Comparison of ENCODE assay signal across 8 mouse cellular contexts in the genomic region with DNA sequence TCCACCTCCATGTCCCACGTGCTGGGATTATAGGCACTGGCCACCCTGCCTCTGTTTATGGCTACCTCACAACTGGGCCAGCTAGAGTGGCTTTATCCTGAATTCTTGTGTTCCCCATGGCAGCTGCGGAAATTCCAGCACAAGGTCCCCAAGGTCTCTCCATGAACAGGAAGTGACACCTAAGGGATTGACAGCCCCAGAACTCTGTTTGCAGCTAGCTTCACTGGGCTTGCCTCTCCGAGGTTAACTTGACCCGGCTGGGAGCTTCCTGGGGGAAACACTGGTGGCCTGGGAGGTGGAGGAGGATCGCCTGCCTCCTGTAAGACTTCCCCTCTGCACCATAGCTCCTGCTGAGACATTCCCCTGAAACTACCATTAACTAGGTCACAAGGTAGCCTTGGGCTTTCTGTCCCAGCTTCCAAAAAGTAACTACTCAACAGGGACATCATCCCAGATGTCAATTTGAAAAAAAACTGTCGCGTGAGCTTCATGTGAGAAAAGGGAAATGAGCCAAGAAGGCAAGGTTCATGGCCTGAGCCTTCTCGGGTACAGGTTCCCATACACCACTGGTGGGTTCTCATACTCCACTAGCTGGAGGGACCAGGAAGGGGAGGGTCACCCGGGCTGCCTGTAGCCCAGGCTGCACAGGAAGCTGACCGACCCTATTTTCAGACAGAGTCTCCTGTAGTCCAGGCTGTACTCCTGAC. TPM values are rescaled to one million over a fixed set of nuclear protein-coding genes. Genes with fewer than 3 reads are reported as not detected.
DNase-seq lines count a peak whose midpoint lies in the region; ATAC-seq and TF ChIP-seq lines count a peak whose summit lies in the region.

No protein-coding gene starts in this region.

- H3K27me3 ChIP-seq in MEL (ENCODE audit: control insufficient read depth in 1 of 2, insufficient read depth in 2 of 2, low read length in 2 of 2), result no peaks in the 10 kb centered on the region
- H3K27me3 ChIP-seq in embryonic facial prominence, embryonic 15.5 days, result no peaks in the 10 kb centered on the region
- H3K27me3 ChIP-seq in hindbrain, embryonic 13.5 days, result no peaks in the 10 kb centered on the region
- no peaks in the 10 kb centered on the region for H3K27me3 ChIP-seq in liver, embryonic 12.5 days (replicated peaks)
- H3K27me3 ChIP-seq in splenic B cell, adult 2 months (ENCODE audit: control insufficient read depth, insufficient read depth, low read length, poor library complexity, severe bottlenecking), result no peaks in the 10 kb centered on the region

- peaks cover 4 to 11% of the 10 kb centered on the region in 2 experiments for H3K4me1 ChIP-seq in MEL (ENCODE audit: control insufficient read depth in 1 of 2, insufficient read depth in 2 of 2, low read length in 2 of 2)
- H3K4me1 ChIP-seq in embryonic facial prominence, embryonic 15.5 days, result peaks cover 30% of the 10 kb centered on the region
- peaks cover 12% of the 10 kb centered on the region for H3K4me1 ChIP-seq in hindbrain, embryonic 13.5 days (replicated peaks)
- H3K4me1 ChIP-seq in liver, embryonic 12.5 days, result peaks cover 44% of the 10 kb centered on the region

- DNase-seq in MEL (ENCODE audit: low read depth, low spot score), result peak; percentile 55
- DNase-seq in splenic B cell, adult 2 months (ENCODE audit: low read depth, low spot score), result peak; percentile 39
- no peak for DNase-seq in urinary bladder, adult 2 months (ENCODE audit: low spot score)
- no peak for DNase-seq in cerebellum, postnatal 4 days (ENCODE audit: low spot score in 2 of 2)

- no peaks in the 10 kb centered on the region for H3K9me3 ChIP-seq in MEL (replicated peaks; ENCODE audit: insufficient read depth, low read length)
- H3K9me3 ChIP-seq in embryonic facial prominence, embryonic 15.5 days (replicated peaks), result no peaks in the 10 kb centered on the region
- no peaks in the 10 kb centered on the region for H3K9me3 ChIP-seq in hindbrain, embryonic 13.5 days
- 0 out of 2 replicates have a peak, but pooled peaks cover 4% of the 10 kb centered on the region for H3K9me3 ChIP-seq in liver, embryonic 12.5 days (replicated peaks)

- TF ChIP-seq RAD21 in MEL (IDR thresholded peaks at IDR 0.05; ENCODE audit: low read depth, low read length), result no peak

- peaks cover 0 to 7% of the 10 kb centered on the region in 2 experiments; a peak in 2 of 4 replicates for H3K36me3 ChIP-seq in MEL (ENCODE audit: control insufficient read depth in 1 of 2, insufficient read depth in 2 of 2, low read length in 2 of 2)
- H3K36me3 ChIP-seq in embryonic facial prominence, embryonic 15.5 days, result no peaks in the 10 kb centered on the region
- H3K36me3 ChIP-seq in hindbrain, embryonic 13.5 days, result no peaks in the 10 kb centered on the region
- H3K36me3 ChIP-seq in liver, embryonic 12.5 days, result no peaks in the 10 kb centered on the region
- no peaks in the 10 kb centered on the region for H3K36me3 ChIP-seq in splenic B cell, adult 2 months (ENCODE audit: control insufficient read depth, insufficient read depth, low read length, poor library complexity, severe bottlenecking)

- H3K9ac ChIP-seq in MEL (ENCODE audit: control insufficient read depth, low read depth, low read length, poor library complexity, severe bottlenecking), result peak overlapping the region; percentile 47
- peak overlapping the region; percentile 15; the same call in 1 of the 2 replicates for H3K9ac ChIP-seq in embryonic facial prominence, embryonic 15.5 days
- H3K9ac ChIP-seq in hindbrain, embryonic 13.5 days, result peak overlapping the region; percentile 71
- H3K9ac ChIP-seq in liver, embryonic 12.5 days, result peak overlapping the region; percentile 55; the same call in 1 of the 2 replicates

- H3K4me2 ChIP-seq in embryonic facial prominence, embryonic 15.5 days (replicated peaks), result peak overlapping the region; percentile 82
- peak overlapping the region; percentile 80 for H3K4me2 ChIP-seq in hindbrain, embryonic 13.5 days
- H3K4me2 ChIP-seq in liver, embryonic 12.5 days, result peak overlapping the region; percentile 82

- no peak for TF ChIP-seq POLR2A in MEL (IDR thresholded peaks at IDR 0.05; ENCODE audit: control insufficient read depth in 1 of 2, insufficient read depth in 1 of 2, low read depth in 1 of 2, low read length in 2 of 2, poor library complexity in 1 of 2)

- 36% methylated on average over 10 of the region's 10 CpGs for WGBS in embryonic facial prominence, embryonic 15.5 days
- 50% methylated on average over 10 of the region's 10 CpGs for WGBS in hindbrain, embryonic 13.5 days
- 26% methylated on average over 10 of the region's 10 CpGs for WGBS in liver, embryonic 12.5 days (ENCODE audit: insufficient replicate concordance)

- H3K27ac ChIP-seq in MEL (ENCODE audit: control insufficient read depth, low read depth, low read length), result peak overlapping the region; percentile 50
- H3K27ac ChIP-seq in embryonic facial prominence, embryonic 15.5 days (replicated peaks), result peak overlapping the region; percentile 91
- H3K27ac ChIP-seq in hindbrain, embryonic 13.5 days, result no peak overlapping the region
- H3K27ac ChIP-seq in liver, embryonic 12.5 days, result 0 out of 2 replicates have a peak overlapping the region, but pooled peaks have one; percentile 3

- TF ChIP-seq CTCF in MEL (IDR thresholded peaks at IDR 0.05 in 2 of 3, conservative IDR thresholded peaks at IDR 0.05 in 1 of 3; ENCODE audit: control insufficient read depth in 1 of 3, insufficient read depth in 1 of 3, low read depth in 2 of 3, low read length in 3 of 3, poor library complexity in 1 of 3, severe bottlenecking in 1 of 3), result no peak

- no peak for ATAC-seq in embryonic facial prominence, embryonic 15.5 days (ENCODE audit: insufficient number of reproducible peaks, low FRiP score, low TSS enrichment, low read depth)
- peak; percentile 39 for ATAC-seq in hindbrain, embryonic 13.5 days (ENCODE audit: low FRiP score)
- no peak for ATAC-seq in liver, embryonic 12.5 days
- ATAC-seq in inflammation-experienced regulatory T-cells, adult 6 months, result no peak

- peak overlapping the region; percentile 54 to 58 for H3K4me3 ChIP-seq in MEL (ENCODE audit: control insufficient read depth in 1 of 2, insufficient read depth in 1 of 2, low read depth in 2 of 2, low read length in 2 of 2)
- H3K4me3 ChIP-seq in embryonic facial prominence, embryonic 15.5 days (replicated peaks), result peak overlapping the region; percentile 54
- H3K4me3 ChIP-seq in hindbrain, embryonic 13.5 days, result peak overlapping the region; percentile 50
- H3K4me3 ChIP-seq in liver, embryonic 12.5 days, result peak overlapping the region; percentile 53

- no peaks in the 10 kb centered on the region for H3K79me2 ChIP-seq in MEL (ENCODE audit: control insufficient read depth, insufficient read depth, low read length, poor library complexity)

- TF ChIP-seq EP300 in MEL (IDR thresholded peaks at IDR 0.05; ENCODE audit: low read depth in 1 of 2, low read length in 2 of 2), result no peak

TF ChIP-seq in MEL, 35 proteins besides CTCF, POLR2A, EP300 and RAD21 (continues in another document):
- peak; percentile 57; the same call in 1 of the 2 replicates for TF ChIP-seq ZNF384 (IDR thresholded peaks at IDR 0.05; ENCODE audit: low read depth, low read length)

RNA-seq across cellular contexts. Expression of a gene that starts 8.5 kb away (rescaled TPM):
- 268 and 304 TPM in 2 replicates for total RNA-seq in MEL (2012; rRNA removed)
- polyA plus RNA-seq in MEL (2012; ENCODE audit: insufficient read depth in 1 of 2, insufficient read length in 2 of 2, low read depth in 1 of 2, low replicate concordance in 2 of 2, missing spikeins in 1 of 2), result 100 to 1,000 TPM in 1 of 2 experiments, not detected in 1; 424 TPM
- polyA plus RNA-seq in embryonic facial prominence, embryonic 15.5 days (2015; fragmentation: Nextera tagmentation; extraction: Ambion mirVana), result 234 and 238 TPM in 2 replicates
- polyA plus RNA-seq in hindbrain, embryonic 13.5 days (2015; fragmentation: Nextera tagmentation; extraction: Ambion mirVana), result 192 and 194 TPM in 2 replicates
- 259 and 263 TPM in 2 replicates for polyA plus RNA-seq in liver, embryonic 12.5 days (2016; fragmentation: Nextera tagmentation; extraction: Ambion mirVana)
- 100 to 1,000 TPM; 140 to 223 (median 144) TPM for polyA plus RNA-seq in inflammation-experienced regulatory T-cells, adult 6 months (2017; shearing (Covaris generic))
- 69.2 and 82.6 TPM in 2 replicates for polyA plus RNA-seq in urinary bladder, adult 2 months (2012; rRNA removed)

RNA-seq across cellular contexts. Expression of a gene that starts 12.7 kb away (rescaled TPM):
- total RNA-seq in MEL (2012; rRNA removed), result 0.07 TPM in 1 of 2 replicates, not detected in the other
- polyA plus RNA-seq in MEL (2012; ENCODE audit: insufficient read depth in 1 of 2, insufficient read length in 2 of 2, low read depth in 1 of 2, low replicate concordance in 2 of 2, missing spikeins in 1 of 2), result under 1 TPM in 1 of 2 experiments, not detected in 1; 0.21 TPM
- polyA plus RNA-seq in embryonic facial prominence, embryonic 15.5 days (2015; fragmentation: Nextera tagmentation; extraction: Ambion mirVana), result 0.26 and 0.41 TPM in 2 replicates
- polyA plus RNA-seq in hindbrain, embryonic 13.5 days (2015; fragmentation: Nextera tagmentation; extraction: Ambion mirVana), result 0.42 and 0.43 TPM in 2 replicates
- polyA plus RNA-seq in liver, embryonic 12.5 days (2016; fragmentation: Nextera tagmentation; extraction: Ambion mirVana), result not detected in 2 replicates
- polyA plus RNA-seq in inflammation-experienced regulatory T-cells, adult 6 months (2017; shearing (Covaris generic)), result 1 to 10 TPM in 1 of 3 experiments, under 1 TPM in 1, not detected in 1; 0.28 to 1.1 TPM
- polyA plus RNA-seq in urinary bladder, adult 2 months (2012; rRNA removed), result 0.09 and 0.10 TPM in 2 replicates

RNA-seq across cellular contexts. Expression of a gene that starts 20.4 kb away (rescaled TPM):
- 3.5 and 4.4 TPM in 2 replicates for total RNA-seq in MEL (2012; rRNA removed)
- polyA plus RNA-seq in MEL (2012; ENCODE audit: insufficient read depth in 1 of 2, insufficient read length in 2 of 2, low read depth in 1 of 2, low replicate concordance in 2 of 2, missing spikeins in 1 of 2), result 1 to 10 TPM in 1 of 2 experiments, not detected in 1; 7.4 TPM
- polyA plus RNA-seq in embryonic facial prominence, embryonic 15.5 days (2015; fragmentation: Nextera tagmentation; extraction: Ambion mirVana), result 4.3 and 4.4 TPM in 2 replicates
- 14.4 and 15.1 TPM in 2 replicates for polyA plus RNA-seq in hindbrain, embryonic 13.5 days (2015; fragmentation: Nextera tagmentation; extraction: Ambion mirVana)
- 0.94 and 1.0 TPM in 2 replicates for polyA plus RNA-seq in liver, embryonic 12.5 days (2016; fragmentation: Nextera tagmentation; extraction: Ambion mirVana)
- polyA plus RNA-seq in inflammation-experienced regulatory T-cells, adult 6 months (2017; shearing (Covaris generic)), result under 1 TPM; 0.55 to 0.88 (median 0.74) TPM
- 11.1 and 15.6 TPM in 2 replicates for polyA plus RNA-seq in urinary bladder, adult 2 months (2012; rRNA removed)

RNA-seq across cellular contexts. Expression of a gene that starts 42.2 kb away (rescaled TPM):
- 0.46 and 0.92 TPM in 2 replicates for total RNA-seq in MEL (2012; rRNA removed)
- polyA plus RNA-seq in MEL (2012; ENCODE audit: insufficient read depth in 1 of 2, insufficient read length in 2 of 2, low read depth in 1 of 2, low replicate concordance in 2 of 2, missing spikeins in 1 of 2), result under 1 TPM in 1 of 2 experiments, not detected in 1; 0.79 TPM
- 4.6 and 6.7 TPM in 2 replicates for polyA plus RNA-seq in embryonic facial prominence, embryonic 15.5 days (2015; fragmentation: Nextera tagmentation; extraction: Ambion mirVana)
- 5.7 and 6.0 TPM in 2 replicates for polyA plus RNA-seq in hindbrain, embryonic 13.5 days (2015; fragmentation: Nextera tagmentation; extraction: Ambion mirVana)
- polyA plus RNA-seq in liver, embryonic 12.5 days (2016; fragmentation: Nextera tagmentation; extraction: Ambion mirVana), result 1.7 and 1.8 TPM in 2 replicates
- 10 to 100 TPM in 2 of 3 experiments, 1 to 10 TPM in 1; 6.3 to 13.1 (median 12.2) TPM for polyA plus RNA-seq in inflammation-experienced regulatory T-cells, adult 6 months (2017; shearing (Covaris generic))
- polyA plus RNA-seq in urinary bladder, adult 2 months (2012; rRNA removed), result 6.9 TPM in 2 replicates

Comparison
In these comparisons a context has a peak if more than half of its experiments do, and no peak if none do; other contexts are left out.
1. DNase-seq: peak in MEL (single experiment) and splenic B cell, adult 2 months (single experiment); none in urinary bladder, adult 2 months (single experiment) and cerebellum, postnatal 4 days (0 of 2).
2. H3K9ac ChIP-seq: peak in every context shown above with its lines; median percentile 71 in hindbrain, embryonic 13.5 days; 55 in liver, embryonic 12.5 days; 47 in MEL; 15 in embryonic facial prominence, embryonic 15.5 days.
3. Peak in every context shown above with its lines, with median percentiles within 50 percentile points of each other: H3K4me3 ChIP-seq and H3K4me2 ChIP-seq.